Mouse (Mus musculus) hindbrain, embryonic 15.5 days (tissue): ENCODE measurements at regions not wholly inside any gene's neighbourhood (a gene's known extent, or its start where the extent isn't known, plus 50 kb on each side); places are given as distances from the start of the nearest gene placed in this dataset.

Experiments used
- ATAC-seq: fragments of 200-750 bp; cut with Nextera tagmentation; 2 replicates; pipeline ENCODE4 v1.8.0; 2017; ENCODE audit warnings: low read depth, moderate number of reproducible peaks, moderate TSS enrichment; ENCODE audit not compliant: low FRiP score
- H3K27ac ChIP-seq: fragments of 300-500 bp; sonication (generic); replicated peaks from 2 replicates; pipeline ENCODE4 v1.5.1; 2015; ENCODE audit warnings: mild to moderate bottlenecking, inconsistent platforms
- H3K27me3 ChIP-seq: fragments of 300-500 bp; sonication (generic); 2 replicates; pipeline ENCODE4 v1.6.1; 2015; ENCODE audit warnings: control low read depth, inconsistent platforms
- H3K36me3 ChIP-seq: fragments of 300-500 bp; sonication (generic); 2 replicates; pipeline ENCODE4 v1.6.1; 2015; ENCODE audit warnings: control low read depth, inconsistent platforms
- H3K4me1 ChIP-seq: fragments of 300-500 bp; sonication (generic); replicated peaks from 2 replicates; pipeline ENCODE4 v1.6.1; 2015; ENCODE audit warnings: control low read depth, inconsistent platforms
- H3K4me2 ChIP-seq: fragments of 300-500 bp; sonication (generic); 2 replicates; pipeline ENCODE4 v1.6.1; 2015; ENCODE audit warnings: moderate library complexity, mild to moderate bottlenecking, inconsistent platforms
- H3K4me3 ChIP-seq: fragments of 300-500 bp; sonication (generic); 2 replicates; pipeline ENCODE4 v1.5.1; 2015; ENCODE audit warnings: mild to moderate bottlenecking, inconsistent platforms
- H3K9ac ChIP-seq: fragments of 300-500 bp; sonication (generic); 2 replicates; pipeline ENCODE4 v1.6.1; 2015; ENCODE audit warnings: inconsistent platforms
- H3K9me3 ChIP-seq: fragments of 300-500 bp; sonication (generic); 2 replicates; pipeline ENCODE4 v1.6.1; 2016; ENCODE audit warnings: control low read depth, inconsistent platforms
- WGBS: fragments of 180-500 bp; shearing (Covaris S2); methylation state at CpG from one replicate; pipeline ENCODE4 v1.1.7; 2015; 5-methylcytosine and 5-hydroxymethylcytosine counted together

DNA sequence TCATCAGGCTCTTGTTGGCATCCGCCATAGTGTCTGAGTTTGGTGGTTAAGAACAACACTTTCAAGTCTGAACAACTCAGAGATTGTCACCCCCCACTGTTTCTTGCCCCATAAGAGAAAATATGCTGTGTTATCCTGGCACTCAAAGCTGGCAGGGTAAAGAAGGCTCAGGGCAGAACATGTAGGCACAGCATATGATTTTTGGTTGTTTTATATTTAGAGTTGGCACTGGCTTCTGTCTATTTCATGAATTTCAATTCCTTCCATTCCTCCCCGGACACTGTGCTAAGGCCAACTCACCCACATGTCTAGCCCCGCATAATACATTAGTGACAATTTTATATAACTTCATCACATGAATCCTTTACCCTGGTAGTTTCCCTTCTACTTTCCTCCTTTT is 83.5 kb upstream of the Fam84a start:
- Histone ChIP-seq H3K27me3 (no peaks in the 10 kb centered on the region), H3K36me3 (no peaks in the 10 kb centered on the region), H3K9ac (no peak overlapping the region), H3K27ac (no peak overlapping the region), H3K9me3 (no peaks in the 10 kb centered on the region), H3K4me1 (no peaks in the 10 kb centered on the region), H3K4me2 (no peak overlapping the region), H3K4me3 (no peak overlapping the region)
- ATAC-seq: no peak
- 88% methylated on average over 3 of the region's 3 CpGs for WGBS

DNA sequence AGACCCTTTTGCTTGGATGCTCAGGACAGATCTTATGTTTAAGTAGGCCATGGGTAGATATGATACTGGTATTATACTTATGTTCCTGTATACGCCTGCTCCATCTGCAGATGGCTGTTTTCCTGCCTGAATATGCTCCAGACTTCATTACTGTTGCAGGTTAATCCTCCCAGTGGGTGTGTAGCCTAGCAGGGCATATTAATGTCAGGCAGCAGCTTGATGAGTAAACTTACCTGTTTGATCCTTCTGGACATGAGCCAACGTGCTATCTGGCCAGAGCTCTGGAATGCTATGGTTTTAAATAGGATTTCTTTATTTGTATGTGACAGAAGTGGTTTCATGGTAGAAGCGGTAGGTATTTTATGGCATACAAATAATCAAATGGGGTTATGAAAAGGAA is 60.8 kb upstream of the Fam84a start:
- Histone ChIP-seq H3K27me3 (no peaks in the 10 kb centered on the region), H3K9ac (no peak overlapping the region), H3K36me3 (no peaks in the 10 kb centered on the region), H3K9me3 (no peaks in the 10 kb centered on the region), H3K4me2 (no peak overlapping the region), H3K4me3 (no peak overlapping the region), H3K4me1 (no peaks in the 10 kb centered on the region), H3K27ac (no peak overlapping the region)
- no peak for ATAC-seq
- WGBS: 80% methylated on average over 3 of the region's 3 CpGs

- H3K9ac ChIP-seq: no peak overlapping the region
- no peak overlapping the region for H3K4me2 ChIP-seq
- H3K27me3 ChIP-seq: no peaks in the 10 kb centered on the region
- H3K4me1 ChIP-seq: no peaks in the 10 kb centered on the region
- no peaks in the 10 kb centered on the region for H3K36me3 ChIP-seq
- H3K4me3 ChIP-seq: no peak overlapping the region
- no peak overlapping the region for H3K27ac ChIP-seq
- no peak for ATAC-seq
- no peaks in the 10 kb centered on the region for H3K9me3 ChIP-seq
Observed at GRCm38 (mm10) chr12:14209881-14210280, 58.0 kb upstream of the Fam84a start.

DNA sequence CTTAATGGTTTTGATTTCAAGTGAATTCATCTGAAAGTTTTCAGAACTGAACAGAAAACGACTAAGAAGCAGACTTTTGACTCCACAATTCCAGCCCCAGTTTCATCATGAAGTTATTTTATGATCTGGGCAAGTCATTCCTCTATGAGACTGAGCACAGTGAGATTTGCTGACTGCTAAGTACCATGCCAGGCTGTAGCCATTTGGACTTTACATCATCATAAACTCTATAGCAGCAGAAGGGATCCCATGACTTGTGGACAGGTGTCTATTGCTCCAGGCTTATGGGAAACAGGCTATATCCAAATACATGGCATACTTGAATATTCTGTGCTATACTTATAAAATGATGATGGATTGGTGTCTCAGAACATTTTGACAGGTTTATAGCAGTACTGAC is 55.4 kb upstream of the Fam84a start:
- H3K9me3 ChIP-seq: no peaks in the 10 kb centered on the region
- WGBS: 73% methylated on average over 1 of the region's 1 CpGs
- ATAC-seq: no peak

DNA sequence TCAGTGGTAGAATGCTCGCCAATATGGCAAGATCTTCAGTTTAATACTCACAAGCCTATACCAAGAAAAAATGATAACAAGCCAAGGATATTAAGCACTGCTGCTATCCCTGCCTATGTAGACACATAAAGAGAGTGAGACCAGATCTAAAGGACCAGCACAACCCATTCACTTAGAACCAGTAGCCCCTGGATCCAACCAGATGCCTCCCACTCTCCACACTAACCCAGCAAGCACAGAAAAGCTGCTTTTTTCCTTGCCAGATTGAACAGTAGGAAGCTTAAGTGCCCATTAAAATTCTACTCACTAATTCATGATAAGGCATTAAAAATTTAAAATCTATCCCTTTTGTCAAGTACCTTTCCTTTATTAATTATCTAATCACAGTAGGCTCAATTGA is 52.6 kb upstream of the Fam84a start:
- WGBS: 81% methylated on average over 1 of the region's 1 CpGs
- H3K27me3 ChIP-seq: no peaks in the 10 kb centered on the region
- H3K9ac ChIP-seq: no peak overlapping the region
- H3K27ac ChIP-seq: no peak overlapping the region
- H3K36me3 ChIP-seq: no peaks in the 10 kb centered on the region
- H3K4me1 ChIP-seq: no peaks in the 10 kb centered on the region
- H3K4me3 ChIP-seq: no peak overlapping the region
- no peak overlapping the region for H3K4me2 ChIP-seq
- H3K9me3 ChIP-seq: no peaks in the 10 kb centered on the region
- no peak for ATAC-seq

More for the DNA sequence above, 55.4 kb upstream of the Fam84a start:
- Histone ChIP-seq H3K9ac (no peak overlapping the region), H3K4me2 (no peak overlapping the region), H3K4me3 (no peak overlapping the region), H3K27ac (no peak overlapping the region), H3K4me1 (no peaks in the 10 kb centered on the region), H3K27me3 (no peaks in the 10 kb centered on the region), H3K36me3 (no peaks in the 10 kb centered on the region)
